Mouse (Mus musculus) heart, adult 2 months (tissue): Measurements from ENCODE around the gene Lig4.

ENCODE experiments used
- CTCF ChIP-seq: fragments of 200-600 bp; IDR thresholded peaks from 2 replicates; pipeline ENCODE4 v1.8.1; 2022; ENCODE audit warnings: antibody characterized with exemption, mild to moderate bottlenecking, moderate library complexity
- EP300 ChIP-seq: fragments of 200-500 bp; IDR thresholded peaks from 2 replicates; pipeline ENCODE4 v1.6.1; 2011; ENCODE audit warnings: low read depth, low read length, control low read depth; ENCODE audit not compliant: insufficient read depth
- POLR2A ChIP-seq: fragments of 200-500 bp; IDR thresholded peaks from 2 replicates; pipeline ENCODE4 v1.6.1; 2011; ENCODE audit warnings: mild to moderate bottlenecking, low read depth, low read length, control low read depth; ENCODE audit not compliant: insufficient read depth

DNA sequence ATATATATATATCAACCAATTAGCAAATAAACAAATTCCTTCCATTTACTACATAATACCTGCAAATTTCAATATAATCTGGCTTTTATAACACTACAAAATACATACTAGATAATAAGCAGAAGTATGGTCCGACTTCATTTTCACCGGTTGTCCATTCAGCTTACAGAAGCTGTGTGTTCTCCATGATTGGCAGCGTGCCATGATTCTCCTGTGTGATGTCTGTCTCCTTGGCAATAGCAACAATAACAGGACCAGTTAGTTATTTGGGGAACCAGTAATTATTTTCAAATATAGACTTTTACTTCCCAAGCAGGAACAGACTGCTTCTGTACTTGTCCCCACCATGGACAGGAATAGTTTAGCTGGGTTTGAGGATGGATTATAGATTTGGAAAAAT lies 39.7 kb upstream of the Lig4 start:
- TF ChIP-seq CTCF (no peak), EP300 (no peak), POLR2A (no peak)
